Mouse (Mus musculus) urinary bladder, postnatal 14 days (tissue): Measurements from ENCODE around the gene Tgm1.

Experiments
- DNase-seq: peaks from one replicate; pipeline ENCODE4 v3.0.0; 2021; ENCODE audit warnings: low spot score

Tgm1 gene

GRCm38 (mm10) chr14:55671833-55672740 is 41.6 kb downstream of the Tgm1 start, which contains the start of the genes Gmpr2 and Nedd8:
Gene Gmpr2 (plus strand): TSS chr14:55671941.
Gene Nedd8 (minus strand): TSS chr14:55672124.
- peak; percentile 89 for DNase-seq

- no peak for DNase-seq
These were observed 42.3 kb downstream of the Tgm1 start for GRCm38 (mm10) chr14:55671486-55671832.

GRCm38 (mm10) chr14:55660636-55661035 is 53.1 kb downstream of the Tgm1 start:
- no peak for DNase-seq

DNA sequence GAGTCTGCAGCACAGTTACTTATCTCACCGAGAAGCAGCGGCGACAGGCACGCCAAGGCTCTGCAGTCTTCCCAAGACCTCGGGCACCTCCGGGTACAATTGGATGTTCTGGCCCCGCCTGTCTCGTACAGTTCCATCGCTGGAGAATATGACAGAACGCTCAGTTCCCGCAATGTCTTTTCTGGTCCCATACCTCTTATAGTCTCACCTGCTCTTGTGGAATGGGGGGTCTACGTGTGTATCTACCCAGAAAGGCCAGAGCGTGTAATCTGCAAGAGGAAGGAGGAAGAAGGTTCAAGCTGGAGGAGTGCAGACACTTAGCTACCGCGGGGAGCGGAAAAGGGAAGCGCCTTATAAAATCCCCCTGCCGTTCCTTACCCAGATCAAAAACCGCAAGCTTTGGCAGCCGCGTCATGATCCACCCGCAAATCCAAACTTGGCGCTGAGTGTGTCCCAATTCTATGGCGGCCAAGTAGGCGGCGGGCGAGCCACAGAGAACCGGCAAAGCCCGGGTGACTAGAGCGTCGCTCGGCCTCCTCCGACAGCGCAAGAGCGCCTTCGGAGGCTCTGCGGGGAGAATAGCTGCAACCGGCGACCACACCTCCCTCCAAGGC is 53.7 kb downstream of the Tgm1 start, which contains the start of gene Mdp1:
Gene Mdp1 (minus strand): TSS at position 549 of the 614 bp plus-strand sequence.
- DNase-seq: peak; percentile 74

- DNase-seq: no peak
These were observed 55.7 kb downstream of the Tgm1 start for GRCm38 (mm10) chr14:55658011-55658410.

- no peak for DNase-seq
These were observed 56.8 kb downstream of the Tgm1 start for GRCm38 (mm10) chr14:55656935-55657334.

DNA sequence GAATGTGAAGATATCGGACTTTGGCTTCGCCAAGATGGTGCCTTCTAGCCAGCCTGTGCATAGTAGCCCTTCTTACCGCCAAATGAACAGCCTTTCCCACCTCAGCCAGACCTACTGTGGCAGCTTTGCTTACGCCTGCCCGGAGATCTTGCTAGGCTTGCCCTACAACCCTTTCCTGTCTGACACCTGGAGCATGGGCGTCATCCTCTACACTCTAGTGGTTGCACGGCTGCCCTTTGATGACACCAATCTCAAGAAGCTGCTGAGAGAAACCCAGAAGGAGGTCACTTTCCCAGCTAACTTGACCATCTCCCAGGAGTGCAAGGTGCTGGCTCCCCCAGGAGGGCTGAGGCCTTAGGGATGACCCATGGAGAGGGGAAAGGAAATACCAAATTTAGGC is 62.2 kb downstream of the Tgm1 start:
- DNase-seq: no peak
